Mouse (Mus musculus): ENCODE results near the gene Pitpnc1.

DNA sequence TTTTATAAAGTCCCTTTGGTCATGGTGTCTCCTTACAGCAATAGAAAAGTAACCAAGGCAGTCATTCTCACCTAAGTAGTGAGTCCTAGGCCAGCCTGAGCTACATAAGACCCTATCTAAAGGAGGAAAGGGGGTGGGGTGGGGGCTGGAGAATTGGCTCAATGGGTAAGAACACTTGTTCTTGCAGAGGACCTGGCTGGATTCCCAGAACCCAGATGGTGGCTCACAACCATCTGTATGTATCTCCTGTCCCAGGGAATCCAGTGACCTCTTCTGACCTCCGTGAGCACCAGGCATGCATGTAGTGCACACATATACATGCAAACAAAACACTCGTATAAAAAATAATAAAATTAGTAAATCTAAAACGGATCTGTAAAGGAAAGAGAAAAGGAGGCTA lies 24.8 kb downstream of the Pitpnc1 start:
- TF ChIP-seq MAX (IDR thresholded peaks at IDR 0.05; ENCODE audit: low read depth) (no peak), POLR2A (IDR thresholded peaks at IDR 0.05; ENCODE audit: insufficient read length, low read depth) (no peak), POLR2AphosphoS2 (IDR thresholded peaks at IDR 0.05; ENCODE audit: insufficient read length, low read depth) (no peak)
